Mouse (Mus musculus) forebrain, embryonic 13.5 days (tissue): Measurements from ENCODE around the gene Lrp10. TPM values are rescaled to one million over a fixed set of nuclear protein-coding genes. Genes with fewer than 3 reads are reported as not detected.
A peak's percentile ranks its signal among the peaks of the same experiment; 100 is the strongest.

ENCODE experiments used
- ATAC-seq: fragments of 200-750 bp; cut with Nextera tagmentation; 2 replicates; pipeline ENCODE4 v1.8.0; 2017
- H3K27ac ChIP-seq: fragments of 300-500 bp; sonication (generic); 2 replicates; pipeline ENCODE4 v1.5.1; 2015; ENCODE audit warnings: inconsistent platforms, mild to moderate bottlenecking, moderate library complexity
- H3K27me3 ChIP-seq: fragments of 300-500 bp; sonication (generic); 2 replicates; pipeline ENCODE4 v1.6.1; 2015; ENCODE audit warnings: mild to moderate bottlenecking, inconsistent platforms
- H3K36me3 ChIP-seq: fragments of 300-500 bp; sonication (generic); 2 replicates; pipeline ENCODE4 v1.6.1; 2015; ENCODE audit warnings: mild to moderate bottlenecking, inconsistent platforms; ENCODE audit not compliant: poor library complexity, severe bottlenecking
- H3K4me1 ChIP-seq: fragments of 300-500 bp; sonication (generic); 2 replicates; pipeline ENCODE4 v1.6.1; 2015; ENCODE audit warnings: inconsistent platforms
- H3K4me2 ChIP-seq: fragments of 300-500 bp; sonication (generic); 2 replicates; pipeline ENCODE4 v1.6.1; 2015; ENCODE audit warnings: inconsistent platforms, mild to moderate bottlenecking, moderate library complexity
- H3K4me3 ChIP-seq: fragments of 300-500 bp; sonication (generic); 2 replicates; pipeline ENCODE4 v1.5.1; 2015; ENCODE audit warnings: mild to moderate bottlenecking, inconsistent platforms
- H3K9ac ChIP-seq: fragments of 300-500 bp; sonication (generic); 2 replicates; pipeline ENCODE4 v1.6.1; 2015; ENCODE audit warnings: mild to moderate bottlenecking, inconsistent platforms
- H3K9me3 ChIP-seq: fragments of 300-500 bp; sonication (generic); replicated peaks from 2 replicates; pipeline ENCODE4 v1.6.1; 2016; ENCODE audit warnings: inconsistent platforms
- whole genome bisulfite sequencing: fragments of 180-500 bp; shearing (Covaris S2); methylation state at CpG from one replicate; pipeline ENCODE4 v1.1.7; 2015; 5-methylcytosine and 5-hydroxymethylcytosine counted together
- polyA plus RNA-seq: library from polyadenylated mRNA; unstranded; fragments of >200 nt; fragmentation: Nextera tagmentation; extraction: Ambion mirVana; gene quantifications from 2 replicates; pipeline ENCODE4 v1.2.1, GENCODE M21; 2015

Gene Lrp10
- polyA plus RNA-seq, 1 experiment from 2014 or later, result 19.9 TPM

- ATAC-seq, result no peak
- Histone ChIP-seq H3K36me3 (peaks cover 57% of the 10 kb centered on the region), H3K9me3 (no peaks in the 10 kb centered on the region), H3K4me1 (peaks cover 2% of the 10 kb centered on the region; the same call in 1 of the 2 replicates), H3K9ac (no peak overlapping the region), H3K27me3 (no peaks in the 10 kb centered on the region), H3K4me2 (no peak overlapping the region), H3K27ac (no peak overlapping the region), H3K4me3 (no peak overlapping the region)
- WGBS, result 45% methylated on average over 7 of the region's 7 CpGs
These were observed 24.3 kb upstream of the Lrp10 start for GRCm38 (mm10) chr14:54439610-54440009.

- WGBS, result 95% methylated on average over 14 of the region's 14 CpGs
These were observed 23.4 kb upstream of the Lrp10 start for GRCm38 (mm10) chr14:54440538-54440937.

DNA sequence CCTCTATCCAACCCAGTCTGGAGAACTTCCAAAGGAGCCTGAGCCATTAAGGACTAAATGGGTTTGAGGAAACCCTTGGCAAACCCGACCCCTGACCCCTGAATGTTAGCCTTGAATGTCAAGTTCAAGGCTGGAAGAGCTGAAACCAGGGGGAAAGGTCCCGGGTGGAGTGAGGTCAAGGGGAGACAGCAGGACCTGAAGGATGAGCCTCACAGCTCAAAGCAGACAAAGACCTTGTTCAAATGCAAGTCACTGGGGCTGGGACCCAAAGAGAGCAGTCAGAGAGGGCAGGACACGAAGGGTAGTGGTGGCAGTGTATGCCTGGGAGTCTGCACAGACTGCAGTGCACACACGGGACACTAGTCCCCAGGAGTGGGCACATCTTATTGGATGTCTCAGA, 22.6 kb upstream of the Lrp10 start:
- 79% methylated on average over 4 of the region's 4 CpGs for WGBS
- ATAC-seq, result no peak
- Histone ChIP-seq H3K36me3 (peaks cover 45% of the 10 kb centered on the region), H3K27ac (no peak overlapping the region), H3K4me1 (no peaks in the 10 kb centered on the region), H3K27me3 (no peaks in the 10 kb centered on the region), H3K9ac (no peak overlapping the region), H3K4me3 (no peak overlapping the region), H3K4me2 (no peak overlapping the region), H3K9me3 (no peaks in the 10 kb centered on the region)

More at GRCm38 (mm10) chr14:54440538-54440937, 23.4 kb upstream of the Lrp10 start:
- no peak for ATAC-seq
- Histone ChIP-seq H3K4me2 (no peak overlapping the region), H3K4me3 (no peak overlapping the region), H3K36me3 (peaks cover 53% of the 10 kb centered on the region), H3K27me3 (no peaks in the 10 kb centered on the region), H3K9ac (no peak overlapping the region), H3K4me1 (no peaks in the 10 kb centered on the region), H3K27ac (no peak overlapping the region), H3K9me3 (no peaks in the 10 kb centered on the region)

DNA sequence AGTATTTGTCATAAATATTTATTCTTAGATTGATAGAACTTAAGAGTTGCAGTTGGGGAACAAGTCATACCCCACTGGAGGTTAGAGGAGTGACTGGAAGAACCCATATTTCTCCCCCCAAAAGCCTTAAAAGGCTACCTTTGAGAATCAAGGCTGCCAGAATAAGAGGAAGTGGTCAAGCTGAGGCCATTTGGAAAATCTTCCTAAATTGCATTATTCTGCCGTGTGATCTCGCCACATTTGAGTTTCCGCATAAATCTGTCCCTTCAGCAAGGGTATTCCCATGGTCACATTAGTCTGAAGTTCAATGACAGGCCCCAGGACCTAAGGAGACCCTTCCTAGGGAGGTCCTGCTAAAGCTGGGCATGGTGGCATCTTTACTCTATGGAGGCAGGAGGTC, 21.4 kb upstream of the Lrp10 start:
- no peaks in the 10 kb centered on the region for H3K4me1 ChIP-seq
- 91% methylated on average over 3 of the region's 3 CpGs for WGBS

DNA sequence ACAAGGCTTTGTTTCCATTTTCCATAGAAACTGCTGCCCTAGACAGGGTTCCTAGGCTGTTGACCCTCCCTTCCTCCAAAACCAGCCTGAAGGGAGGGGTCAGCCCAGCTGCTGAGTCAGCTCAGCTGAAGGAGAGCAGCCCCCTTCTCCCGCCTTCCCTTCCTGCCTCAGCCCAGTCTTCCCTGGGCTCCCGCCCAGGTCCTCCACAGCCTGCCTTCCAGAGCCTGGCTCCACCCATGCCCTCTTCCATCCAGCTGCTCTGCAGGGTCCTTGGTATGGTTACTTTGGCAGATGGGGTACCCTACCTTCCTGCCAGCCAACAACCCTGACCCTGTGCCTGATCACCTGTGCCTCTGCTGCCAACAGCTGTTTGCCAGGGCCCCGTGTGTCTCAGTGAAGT, 20.7 kb upstream of the Lrp10 start:
- ATAC-seq, result peak; percentile 42; the same call in 1 of the 2 replicates
- Histone ChIP-seq H3K27ac (no peak overlapping the region), H3K4me2 (no peak overlapping the region), H3K4me3 (no peak overlapping the region), H3K36me3 (peaks cover 35% of the 10 kb centered on the region), H3K4me1 (no peaks in the 10 kb centered on the region), H3K9ac (no peak overlapping the region), H3K9me3 (no peaks in the 10 kb centered on the region), H3K27me3 (no peaks in the 10 kb centered on the region)
- 38% methylated on average over 3 of the region's 3 CpGs for WGBS

More for the DNA sequence above, 21.4 kb upstream of the Lrp10 start:
- H3K4me2 ChIP-seq, result no peak overlapping the region
- H3K27ac ChIP-seq, result no peak overlapping the region
- H3K36me3 ChIP-seq, result peaks cover 39% of the 10 kb centered on the region
- no peaks in the 10 kb centered on the region for H3K9me3 ChIP-seq
- H3K27me3 ChIP-seq, result no peaks in the 10 kb centered on the region
- H3K4me3 ChIP-seq, result no peak overlapping the region
- H3K9ac ChIP-seq, result no peak overlapping the region
- no peak for ATAC-seq

- H3K36me3 ChIP-seq, result peaks cover 28% of the 10 kb centered on the region
- H3K9me3 ChIP-seq, result no peaks in the 10 kb centered on the region
- 69% methylated on average over 15 of the region's 15 CpGs for WGBS
- no peak overlapping the region for H3K4me2 ChIP-seq
- no peaks in the 10 kb centered on the region for H3K4me1 ChIP-seq
- H3K27me3 ChIP-seq, result no peaks in the 10 kb centered on the region
- no peak for ATAC-seq
- no peak overlapping the region for H3K27ac ChIP-seq
- no peak overlapping the region for H3K9ac ChIP-seq
- H3K4me3 ChIP-seq, result no peak overlapping the region
These were observed 20.0 kb upstream of the Lrp10 start for GRCm38 (mm10) chr14:54443712-54444618.

DNA sequence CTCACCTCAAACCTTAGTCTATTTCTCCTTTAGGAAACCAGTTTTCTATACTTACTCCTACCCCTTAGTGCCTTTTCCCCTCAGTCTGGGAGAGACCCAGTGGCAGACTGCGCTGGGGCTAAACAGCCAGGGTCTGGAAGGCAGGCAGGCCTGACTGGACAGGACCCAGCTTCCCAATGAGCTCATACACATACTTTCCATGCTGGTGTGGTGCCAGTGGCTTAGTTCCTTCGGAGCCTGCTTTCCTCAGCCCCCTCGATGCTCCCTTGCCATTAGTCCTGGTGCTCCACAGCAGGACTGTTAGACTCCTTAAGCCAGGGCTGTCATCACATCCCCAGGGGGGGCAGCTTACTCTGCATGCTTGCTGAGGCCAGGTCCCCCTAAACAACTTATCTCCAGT, 18.5 kb upstream of the Lrp10 start:
- H3K27ac ChIP-seq, result no peak overlapping the region
- no peak overlapping the region for H3K9ac ChIP-seq
- no peaks in the 10 kb centered on the region for H3K9me3 ChIP-seq

GRCm38 (mm10) chr14:54453566-54453965, 10.4 kb upstream of the Lrp10 start:
- 87% methylated on average over 9 of the region's 9 CpGs for WGBS
- no peak overlapping the region for H3K9ac ChIP-seq
- ATAC-seq, result no peak

More for the DNA sequence above, 18.5 kb upstream of the Lrp10 start:
- H3K36me3 ChIP-seq, result peaks cover 13% of the 10 kb centered on the region
- no peak for ATAC-seq
- H3K4me2 ChIP-seq, result no peak overlapping the region
- H3K4me1 ChIP-seq, result no peaks in the 10 kb centered on the region
- H3K4me3 ChIP-seq, result no peak overlapping the region
- WGBS, result 54% methylated on average over 3 of the region's 3 CpGs
- H3K27me3 ChIP-seq, result no peaks in the 10 kb centered on the region

DNA sequence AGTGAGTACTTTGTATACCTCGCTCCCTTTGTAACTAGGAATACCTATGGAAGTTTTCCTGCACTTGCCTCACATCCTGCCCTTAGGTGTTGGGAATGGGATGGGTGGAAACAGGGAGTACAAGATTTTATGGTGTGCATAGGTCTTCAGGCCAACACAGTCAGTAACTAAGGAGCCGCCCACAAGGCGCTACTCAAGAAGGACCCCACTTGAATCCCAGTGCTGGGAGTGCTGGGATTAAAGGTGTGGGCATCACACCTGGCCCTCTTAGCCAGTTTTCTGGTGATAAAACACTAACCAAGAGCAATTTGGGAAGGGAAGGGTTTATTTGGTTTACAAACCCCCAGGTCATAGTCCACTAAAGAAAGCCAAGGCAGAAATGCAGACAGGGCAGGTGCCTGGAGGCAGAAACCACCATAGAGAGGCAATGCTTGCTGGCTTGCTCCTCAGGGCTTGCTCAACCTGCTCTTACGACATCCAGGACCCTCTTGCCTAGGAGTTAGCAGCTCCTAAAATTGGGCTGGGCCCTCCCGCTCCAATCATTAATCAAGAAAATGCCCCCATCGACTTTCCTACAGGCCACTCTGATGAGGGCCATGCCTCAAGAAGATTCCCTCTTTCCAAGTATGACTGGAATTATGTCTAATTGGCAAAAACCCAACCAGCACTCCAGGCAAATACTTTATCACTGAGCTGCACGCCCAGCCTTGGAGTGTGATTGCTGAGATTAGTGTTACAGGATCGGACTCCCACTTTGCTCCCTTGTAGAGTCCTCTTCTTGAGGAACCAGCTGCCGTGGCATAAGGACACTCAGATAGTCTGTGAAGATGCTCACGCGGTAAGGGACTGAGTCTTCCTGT, 9.0 kb upstream of the Lrp10 start:
- H3K36me3 ChIP-seq, result no peaks in the 10 kb centered on the region
- no peak for ATAC-seq
- H3K4me1 ChIP-seq, result no peaks in the 10 kb centered on the region
- H3K27ac ChIP-seq, result no peak overlapping the region
- no peak overlapping the region for H3K4me3 ChIP-seq
- H3K4me2 ChIP-seq, result no peak overlapping the region
- WGBS, result 88% methylated on average over 11 of the region's 11 CpGs
- no peaks in the 10 kb centered on the region for H3K27me3 ChIP-seq
- no peaks in the 10 kb centered on the region for H3K9me3 ChIP-seq
- no peak overlapping the region for H3K9ac ChIP-seq

More at GRCm38 (mm10) chr14:54453566-54453965, 10.4 kb upstream of the Lrp10 start:
- no peaks in the 10 kb centered on the region for H3K4me1 ChIP-seq
- H3K4me2 ChIP-seq, result no peak overlapping the region
- H3K4me3 ChIP-seq, result no peak overlapping the region
- H3K36me3 ChIP-seq, result no peaks in the 10 kb centered on the region
- H3K27me3 ChIP-seq, result no peaks in the 10 kb centered on the region
- H3K9me3 ChIP-seq, result no peaks in the 10 kb centered on the region
- no peak overlapping the region for H3K27ac ChIP-seq

- 88% methylated on average over 14 of the region's 14 CpGs for WGBS
- no peaks in the 10 kb centered on the region for H3K4me1 ChIP-seq
- no peak overlapping the region for H3K27ac ChIP-seq
- no peaks in the 10 kb centered on the region for H3K27me3 ChIP-seq
- no peak overlapping the region for H3K4me2 ChIP-seq
- no peaks in the 10 kb centered on the region for H3K9me3 ChIP-seq
- H3K36me3 ChIP-seq, result no peaks in the 10 kb centered on the region
- H3K4me3 ChIP-seq, result no peak overlapping the region
- ATAC-seq, result no peak
- no peak overlapping the region for H3K9ac ChIP-seq
These were observed 5.9 kb upstream of the Lrp10 start for GRCm38 (mm10) chr14:54457907-54458569.

- Histone ChIP-seq H3K27me3 (no peaks in the 10 kb centered on the region), H3K9me3 (no peaks in the 10 kb centered on the region), H3K36me3 (no peaks in the 10 kb centered on the region), H3K4me2 (no peak overlapping the region), H3K27ac (no peak overlapping the region), H3K9ac (no peak overlapping the region), H3K4me1 (peaks cover 12% of the 10 kb centered on the region), H3K4me3 (no peak overlapping the region)
- ATAC-seq, result no peak
- 82% methylated on average over 4 of the region's 4 CpGs for WGBS
These were observed 1.8 kb upstream of the Lrp10 start for GRCm38 (mm10) chr14:54462146-54462545.
